Mouse (Mus musculus) heart, adult 2 months (tissue): ENCODE measurements at regions not wholly inside any gene's neighbourhood (a gene's known extent, or its start where the extent isn't known, plus 50 kb on each side); places are given as distances from the start of the nearest gene placed in this dataset.

ENCODE experiments used
- CTCF ChIP-seq: fragments of 200-600 bp; IDR thresholded peaks from 2 replicates; pipeline ENCODE4 v1.8.1; 2022; ENCODE audit warnings: antibody characterized with exemption, mild to moderate bottlenecking, moderate library complexity
- POLR2A ChIP-seq: fragments of 200-500 bp; IDR thresholded peaks from 2 replicates; pipeline ENCODE4 v1.6.1; 2011; ENCODE audit warnings: mild to moderate bottlenecking, low read depth, low read length, control low read depth; ENCODE audit not compliant: insufficient read depth

DNA sequence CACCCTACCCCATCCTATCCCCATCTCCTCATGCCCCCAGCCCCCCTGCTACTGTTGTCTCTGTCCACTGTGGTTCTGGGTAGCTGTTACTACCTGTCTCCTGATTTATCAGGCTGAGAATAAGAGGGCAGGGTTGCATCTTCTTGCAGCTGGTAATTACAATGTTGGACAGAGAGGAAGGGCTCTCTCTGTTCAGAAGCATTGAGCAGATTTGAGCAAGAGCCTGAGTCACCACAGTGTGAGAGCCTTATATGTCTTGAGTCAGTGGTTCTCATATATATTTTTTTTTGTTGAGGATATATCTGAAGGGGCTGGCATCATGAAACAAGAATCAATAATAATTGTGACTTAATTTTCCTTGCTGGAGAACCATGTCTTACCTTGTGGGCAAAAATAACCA lies 82.7 kb upstream of the Sipa1l1 start:
- TF ChIP-seq POLR2A (no peak), CTCF (no peak)
